Mouse (Mus musculus) gastrocnemius, adult 18-20 months (tissue): ENCODE results near the gene Pdxdc1. TPM values are rescaled to one million over a fixed set of nuclear protein-coding genes. Genes with fewer than 3 reads are reported as not detected.
"Not testable (repeated sequence)": the region's sequence is repeated elsewhere in the genome, so short reads cannot be mapped to it uniquely, and the experiment has no call there.

Experiments used
- DNase-seq: peaks from one replicate; pipeline ENCODE4 v3.0.0; 2021; ENCODE audit warnings: low spot score
- long read RNA-seq, 2 experiments: library from polyadenylated mRNA; stranded (forward); transcript quantifications; one replicate each; pipeline ENCODE4 v2.0.0; 2021
- total RNA-seq, 2 experiments: library from RNA; stranded (reverse); gene quantifications; 2 replicates each; pipeline ENCODE4 v1.2.3; 2021

Pdxdc1 gene
- 10 to 100 TPM; 46.9 to 51.1 TPM for total RNA-seq
- long read RNA-seq, experiment 1, full-length matches to known transcripts: 17 of 29 reads
- long read RNA-seq, experiment 1, partial matches to known transcripts: 5 of 29 reads
- long read RNA-seq, experiment 1, other reads (novel, unspliced or antisense): 7 of 29 reads
- long read RNA-seq, experiment 2, full-length matches to known transcripts: 17 of 32 reads
- long read RNA-seq, experiment 2, partial matches to known transcripts: 6 of 32 reads
- long read RNA-seq, experiment 2, other reads (novel, unspliced or antisense): 9 of 32 reads

DNA sequence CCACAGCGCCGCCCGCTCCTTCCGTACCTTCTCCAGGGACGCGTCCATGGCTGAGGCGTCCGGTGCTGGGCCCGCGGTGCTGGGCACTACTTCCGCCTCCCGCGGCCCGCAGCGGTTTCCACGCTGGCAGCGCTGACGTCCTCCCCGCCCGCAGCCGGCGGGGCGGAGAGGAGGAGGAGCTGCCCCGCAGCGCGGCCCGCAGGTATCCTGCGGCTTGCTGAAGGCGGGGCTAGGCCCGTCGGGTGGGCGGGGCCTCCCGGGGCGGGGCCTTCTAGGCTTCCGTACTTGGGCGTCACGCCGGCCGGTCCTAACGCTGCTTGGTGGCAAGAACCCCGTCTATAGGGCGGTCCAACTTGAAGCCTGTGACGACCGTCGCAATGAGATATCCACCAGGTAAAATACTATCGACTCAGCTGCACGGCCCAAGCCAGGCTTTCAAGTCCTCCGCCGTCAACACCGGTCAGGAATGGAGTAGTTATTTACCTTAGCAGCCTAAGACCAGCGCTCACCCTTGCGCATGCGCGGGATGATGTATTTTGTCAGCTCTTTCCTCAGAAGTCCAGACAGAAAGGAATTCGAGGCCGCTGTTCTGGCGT lies at the start of gene Pdxdc1, which contains the start of gene Mpv17l:
Gene Pdxdc1, minus strand, starts transcription at position 244 of the 596 bp plus-strand sequence.
Gene Mpv17l, plus strand, starts transcription at position 274 of the 596 bp plus-strand sequence.
- peak; percentile 96 for DNase-seq

- no peak for DNase-seq
These were observed 48.3 kb upstream of the Pdxdc1 start for GRCm38 (mm10) chr16:13951245-13951644.

- no peak for DNase-seq
These were observed 43.4 kb upstream of the Pdxdc1 start for GRCm38 (mm10) chr16:13946306-13946705.

- no peak for DNase-seq
These were observed 42.2 kb upstream of the Pdxdc1 start for GRCm38 (mm10) chr16:13945153-13945552.

- no peak for DNase-seq
These were observed 41.8 kb upstream of the Pdxdc1 start for GRCm38 (mm10) chr16:13944752-13945151.

DNA sequence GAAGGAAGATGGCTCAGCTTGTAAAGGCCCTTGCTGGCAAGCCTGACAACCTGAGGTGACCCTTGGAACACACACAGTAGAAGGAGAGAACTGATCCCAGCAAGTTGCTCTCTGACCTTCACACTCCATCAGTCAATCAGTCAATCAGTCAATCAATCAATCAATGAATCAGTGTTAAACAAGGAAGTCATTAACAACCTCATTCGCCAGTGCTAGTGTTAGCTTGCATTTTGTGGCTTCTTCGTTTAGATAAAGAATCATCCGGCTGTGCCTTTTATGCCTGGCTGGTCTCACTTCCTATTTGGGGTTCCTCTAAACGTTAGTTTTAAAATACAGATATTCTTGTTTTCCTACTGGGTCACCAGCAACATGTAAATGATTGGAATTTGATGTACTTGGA lies 41.2 kb upstream of the Pdxdc1 start:
- no peak for DNase-seq

GRCm38 (mm10) chr16:13940847-13941395 lies 38.0 kb upstream of the Pdxdc1 start:
- no peak for DNase-seq

DNA sequence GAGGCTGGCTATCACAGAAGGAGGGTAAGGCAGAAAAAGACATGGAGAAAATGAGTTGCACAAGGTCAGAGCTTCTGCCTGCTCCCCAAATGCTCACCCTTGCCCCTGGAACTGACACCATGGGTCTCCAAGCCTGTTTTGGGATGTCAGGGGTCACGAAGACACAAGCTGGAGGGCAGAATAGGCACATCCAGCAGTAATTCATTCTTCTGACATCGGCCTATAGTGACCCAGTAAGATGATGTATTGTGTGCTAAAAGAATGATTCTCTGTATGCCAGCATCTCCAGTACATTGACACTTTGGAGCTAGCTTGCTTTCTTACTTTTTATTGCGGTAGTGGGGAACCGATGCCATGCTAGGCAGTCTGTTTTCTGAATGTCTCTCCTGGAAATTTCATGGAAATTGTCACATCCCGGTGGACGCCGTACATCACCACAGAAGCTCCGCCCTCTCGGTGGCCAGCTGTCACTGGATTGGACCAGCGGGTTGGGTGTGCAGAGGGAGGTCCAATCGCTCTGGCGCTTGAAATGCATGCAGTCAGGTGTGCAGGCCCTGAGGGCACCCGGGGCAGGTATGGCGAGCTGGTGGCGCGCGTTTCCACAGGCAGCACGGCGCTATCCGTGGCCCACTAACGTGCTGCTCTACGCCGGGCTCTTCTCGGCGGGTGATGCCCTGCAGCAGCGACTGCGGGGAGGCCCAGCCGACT lies 37.4 kb upstream of the Pdxdc1 start:
- no peak for DNase-seq

GRCm38 (mm10) chr16:13927456-13928075 lies 24.6 kb upstream of the Pdxdc1 start:
- DNase-seq: no peak

GRCm38 (mm10) chr16:13922966-13923365 lies 20.0 kb upstream of the Pdxdc1 start:
- DNase-seq: not testable (repeated sequence)

DNA sequence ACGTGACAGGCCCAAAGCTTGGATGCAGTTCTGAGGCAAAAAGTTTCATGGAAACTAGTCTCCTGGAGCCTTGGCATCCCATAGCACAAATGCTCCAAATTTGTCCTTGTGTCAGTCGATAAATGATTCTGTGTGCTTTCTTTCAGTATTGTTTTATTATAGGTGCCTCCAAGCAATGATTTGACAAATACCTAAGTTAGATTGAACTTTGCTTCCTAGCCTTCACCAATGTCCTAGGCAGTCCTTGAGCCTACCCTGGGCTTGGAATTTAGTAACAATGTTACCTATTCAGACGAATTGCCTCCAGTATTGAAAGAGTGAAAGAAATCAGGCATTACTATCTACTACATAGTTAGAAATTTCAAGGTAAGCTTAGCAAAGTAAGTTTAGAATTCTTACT lies 19.6 kb upstream of the Pdxdc1 start:
- DNase-seq: not testable (repeated sequence)

DNA sequence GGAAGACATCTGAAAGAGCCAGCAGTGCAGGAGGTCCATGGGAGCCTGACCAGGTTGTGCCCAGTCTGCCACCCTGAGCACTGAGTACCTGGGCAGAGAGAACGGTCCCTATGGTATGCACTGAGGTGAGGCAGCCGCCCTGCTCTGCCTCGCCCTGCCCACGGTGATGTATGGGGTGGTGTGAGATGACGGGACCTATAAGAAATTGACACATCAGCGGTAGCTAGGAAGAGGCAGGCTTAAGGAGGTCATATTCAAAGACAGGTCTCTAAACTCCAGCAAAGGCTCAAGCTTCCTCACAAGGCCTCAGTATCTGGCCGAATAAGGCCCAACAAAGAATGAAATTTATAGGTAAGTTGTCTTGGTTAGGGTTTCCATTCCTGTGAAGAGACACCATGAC lies 18.9 kb upstream of the Pdxdc1 start:
- no peak for DNase-seq

DNA sequence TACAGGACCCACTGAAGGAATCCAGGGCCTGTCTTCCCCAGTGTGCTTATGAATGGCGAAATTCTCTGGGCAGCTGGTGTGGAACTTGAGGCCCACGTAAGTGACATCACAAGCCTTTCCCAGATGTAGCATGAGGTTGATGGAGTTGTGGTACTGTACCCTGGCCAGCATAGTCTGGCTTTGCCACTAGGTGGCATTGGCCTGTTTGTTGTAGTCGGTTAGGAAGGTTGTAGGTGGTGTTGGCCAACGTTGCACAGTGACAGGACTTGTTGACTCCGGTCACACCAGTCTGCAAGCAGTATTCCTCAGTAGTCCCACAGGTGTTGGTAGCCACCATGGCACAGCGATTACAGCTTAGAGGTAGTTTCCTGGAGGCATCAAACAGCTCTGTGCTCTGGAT lies 18.1 kb upstream of the Pdxdc1 start:
- DNase-seq: no peak

- DNase-seq: no peak
These were observed 17.2 kb upstream of the Pdxdc1 start for GRCm38 (mm10) chr16:13920093-13920492.

DNA sequence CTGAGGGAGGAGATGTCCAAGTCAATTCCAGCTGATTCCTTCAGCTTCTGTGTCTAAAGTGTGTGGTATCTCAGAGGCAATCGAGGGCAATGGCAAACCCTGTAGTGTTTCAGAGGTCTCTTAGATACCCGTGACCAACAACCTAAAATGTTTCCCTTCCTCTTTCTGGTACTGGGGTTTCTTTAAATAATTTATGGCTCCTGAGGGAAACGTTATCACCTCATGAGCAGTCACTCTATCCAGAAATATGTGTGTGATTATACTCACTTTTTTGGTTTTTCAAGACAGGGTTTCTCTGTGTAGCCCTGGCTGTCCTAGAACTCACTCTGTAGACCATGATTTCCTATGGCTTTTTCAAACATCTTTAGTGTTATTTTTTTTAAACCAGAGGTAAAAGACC lies 4.4 kb upstream of the Pdxdc1 start:
- no peak for DNase-seq

GRCm38 (mm10) chr16:13903488-13903887 lies 557 bp upstream of the Pdxdc1 start:
- no peak for DNase-seq

- no peak for DNase-seq
These were observed 517 bp downstream of the Pdxdc1 start for GRCm38 (mm10) chr16:13902397-13902831.

DNA sequence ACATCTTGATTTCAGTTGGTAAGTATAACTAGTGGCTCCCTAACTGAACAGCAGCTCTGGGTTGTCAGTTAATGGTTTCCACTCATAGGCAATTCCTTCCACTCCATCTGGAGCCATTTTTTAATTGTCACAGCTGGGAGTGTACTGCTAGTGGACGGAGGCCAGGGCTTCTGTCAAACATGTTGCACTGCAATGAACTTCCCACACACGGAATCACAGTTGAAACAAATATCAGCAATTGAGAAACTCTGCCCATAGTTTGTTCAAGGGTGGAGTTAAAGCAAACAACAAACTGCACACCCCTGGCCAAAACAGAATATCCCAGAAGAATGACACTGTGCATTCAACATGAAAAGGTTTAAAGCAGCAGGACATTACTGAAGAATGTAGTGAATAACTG lies 4.0 kb downstream of the Pdxdc1 start:
- DNase-seq: no peak

DNA sequence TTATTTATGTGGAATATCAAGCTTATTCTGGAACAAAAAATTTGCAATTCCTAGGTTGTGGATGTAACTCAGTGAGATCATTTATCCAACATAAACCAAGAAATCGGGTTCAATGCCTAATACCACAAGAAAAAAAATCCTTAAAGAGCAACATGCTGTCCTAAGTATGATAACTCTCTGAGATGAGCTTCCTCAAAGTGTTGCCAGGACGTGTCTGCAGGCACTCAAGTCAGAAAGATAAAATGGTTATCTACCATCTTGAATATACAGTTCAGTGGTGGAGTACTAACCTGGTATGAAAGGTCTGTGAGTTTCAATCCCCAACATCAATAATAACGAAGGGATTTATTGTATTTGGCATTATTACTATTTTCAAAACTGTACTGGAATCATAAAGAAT lies 6.6 kb downstream of the Pdxdc1 start:
- DNase-seq: no peak

DNA sequence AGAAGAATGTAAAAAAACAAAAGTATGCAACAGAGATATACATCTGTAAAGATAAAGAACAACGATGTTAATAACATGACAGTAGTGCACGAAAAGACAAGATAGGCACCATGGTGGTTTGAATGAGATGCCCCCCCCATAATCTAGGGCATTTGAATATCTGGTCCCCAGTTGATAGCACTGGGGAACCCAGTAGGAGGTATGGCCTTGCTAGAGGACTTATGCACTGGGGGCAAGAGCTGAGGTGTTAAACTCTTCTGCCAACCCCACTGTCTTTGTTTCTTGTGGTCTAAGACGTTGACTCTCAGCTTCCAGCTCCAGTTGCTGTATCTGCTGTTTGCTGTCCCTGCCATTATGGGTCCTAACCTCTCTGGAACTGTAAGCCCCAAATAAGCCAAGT lies 7.2 kb downstream of the Pdxdc1 start:
- DNase-seq: no peak

DNA sequence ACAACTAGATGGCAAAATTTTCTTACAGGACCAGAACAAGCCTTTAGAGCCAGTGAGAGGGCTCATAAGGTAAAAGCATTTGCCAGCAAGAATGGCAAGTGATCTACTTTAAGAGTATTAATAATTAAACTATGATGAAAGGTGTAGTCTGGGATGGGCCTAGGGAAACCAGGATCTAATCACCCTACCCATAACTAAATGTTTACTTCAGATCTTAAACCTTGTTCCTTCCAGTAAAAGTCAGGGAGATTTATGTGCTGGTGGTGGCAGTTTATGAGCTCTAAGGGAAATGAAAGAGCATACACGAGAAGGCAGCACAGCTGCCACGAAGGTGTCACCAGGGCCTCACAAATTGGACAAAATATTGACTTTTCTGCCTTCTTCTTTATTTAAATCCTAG lies 8.8 kb downstream of the Pdxdc1 start:
- no peak for DNase-seq

- DNase-seq: no peak
These were observed 10.1 kb downstream of the Pdxdc1 start for GRCm38 (mm10) chr16:13892850-13893249.
